Mouse (Mus musculus): Measurements from ENCODE around the gene Anxa11.

DNA sequence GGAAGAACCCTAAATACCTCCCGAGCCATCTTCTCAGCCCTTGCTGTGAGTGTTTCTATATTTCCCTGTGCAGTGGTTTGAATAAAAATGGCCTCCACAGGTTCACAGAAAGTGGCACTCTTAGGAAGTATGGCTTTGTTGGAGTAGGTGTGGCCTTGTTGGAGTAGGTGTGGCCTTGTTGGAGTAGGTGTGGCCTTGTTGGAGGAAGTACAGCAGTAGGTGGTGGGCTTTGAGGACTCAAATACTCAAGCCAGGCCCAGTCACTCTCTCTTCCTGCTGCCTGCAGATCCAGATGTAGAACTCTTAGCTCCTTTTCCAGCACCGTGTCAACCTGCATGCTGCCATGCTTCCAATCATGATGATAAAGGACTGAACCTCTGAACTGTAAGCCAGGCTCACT lies 47.6 kb upstream of the Anxa11 start:
- TF ChIP-seq POLR2A (IDR thresholded peaks at IDR 0.05; ENCODE audit: insufficient read depth, low read depth, low read length) = no peak
- TF ChIP-seq CTCF (IDR thresholded peaks at IDR 0.05; ENCODE audit: insufficient read depth, low read depth, low read length) = no peak

Measured in olfactory bulb, adult 2 months (tissue).